Mouse (Mus musculus) myocyte (in vitro differentiated cells): ENCODE measurements around the gene Trmt10a. TPM values are rescaled to one million over a fixed set of nuclear protein-coding genes. Genes with fewer than 3 reads are reported as not detected.

Experiments
- H3K27me3 ChIP-seq: one replicate; pipeline ENCODE4 v1.6.1; 2011; ENCODE audit not compliant: control insufficient read depth, insufficient read depth, insufficient read length
- H3K36me3 ChIP-seq: one replicate; pipeline ENCODE4 v1.6.1; 2011; ENCODE audit not compliant: control insufficient read depth, insufficient read depth
- H3K4me2 ChIP-seq: one replicate; pipeline ENCODE4 v1.6.1; 2011; ENCODE audit warnings: low read depth, control low read depth
- H3K4me3 ChIP-seq: one replicate; pipeline ENCODE4 v1.5.1; 2011; ENCODE audit warnings: mild to moderate bottlenecking, control low read depth, moderate library complexity
- H3K79me2 ChIP-seq: one replicate; pipeline ENCODE4 v1.6.1; 2011; ENCODE audit not compliant: control insufficient read depth, insufficient read depth
- H3ac ChIP-seq: one replicate; pipeline ENCODE4 v1.6.1; 2011; ENCODE audit not compliant: control insufficient read depth, insufficient read length
- CEBPB ChIP-seq: IDR thresholded peaks from 2 replicates; pipeline ENCODE4 v1.6.1; 2011; ENCODE audit warnings: mild to moderate bottlenecking, moderate library complexity; ENCODE audit not compliant: poor library complexity, insufficient read depth, severe bottlenecking
- E2F4 ChIP-seq: IDR thresholded peaks from one replicate; pipeline ENCODE4 v1.6.1; 2011; ENCODE audit warnings: mild to moderate bottlenecking, control low read depth, moderate library complexity; ENCODE audit not compliant: insufficient read depth
- MYOD1 ChIP-seq, 3 experiments: IDR thresholded peaks; one replicate each; pipeline ENCODE4 v1.6.1; 2011; ENCODE audit warnings: control low read depth in 2 of 3, low read depth in 2 of 3, mild to moderate bottlenecking in 2 of 3, moderate library complexity in 1 of 3; ENCODE audit not compliant: insufficient read length in 2 of 3, control insufficient read depth in 1 of 3
- MYOG ChIP-seq, 3 experiments: IDR thresholded peaks; one replicate each; pipeline ENCODE4 v1.6.1; 2011; ENCODE audit warnings: control low read depth in 2 of 3, low read depth in 2 of 3, mild to moderate bottlenecking in 2 of 3; ENCODE audit not compliant: insufficient read length in 2 of 3, control insufficient read depth in 1 of 3, insufficient read depth in 1 of 3
- POLR2AphosphoS2 ChIP-seq: IDR thresholded peaks from one replicate; pipeline ENCODE4 v1.6.1; 2011; ENCODE audit warnings: low read depth, control low read depth; ENCODE audit not compliant: insufficient read length
- REST ChIP-seq: IDR thresholded peaks from one replicate; pipeline ENCODE4 v1.6.1; 2011; ENCODE audit warnings: mild to moderate bottlenecking, control low read depth, moderate library complexity; ENCODE audit not compliant: insufficient read depth, insufficient read length
- SRF ChIP-seq: IDR thresholded peaks from one replicate; pipeline ENCODE4 v1.6.1; 2011; ENCODE audit warnings: low read depth; ENCODE audit not compliant: control insufficient read depth, insufficient read length
- TCF12 ChIP-seq: IDR thresholded peaks from one replicate; pipeline ENCODE4 v1.6.1; 2011; ENCODE audit warnings: mild to moderate bottlenecking, control low read depth; ENCODE audit not compliant: poor library complexity, insufficient read depth, severe bottlenecking
- TCF3 ChIP-seq: IDR thresholded peaks from one replicate; pipeline ENCODE4 v1.6.1; 2011; ENCODE audit warnings: low read depth, control low read depth; ENCODE audit not compliant: insufficient read length
- USF1 ChIP-seq: IDR thresholded peaks from one replicate; pipeline ENCODE4 v1.6.1; 2011; ENCODE audit warnings: low read depth, mild to moderate bottlenecking, control low read depth, moderate library complexity
- polyA plus RNA-seq: library from polyadenylated mRNA; unstranded; fragments of >200 nt; fragmentation: generic; extraction: Trizol; gene quantifications from one replicate; pipeline ENCODE4 v1.2.1, GENCODE M21; 2012; ENCODE audit warnings: missing spikeins

The Trmt10a gene
- polyA plus RNA-seq, 1 experiment = 6.3 TPM

DNA sequence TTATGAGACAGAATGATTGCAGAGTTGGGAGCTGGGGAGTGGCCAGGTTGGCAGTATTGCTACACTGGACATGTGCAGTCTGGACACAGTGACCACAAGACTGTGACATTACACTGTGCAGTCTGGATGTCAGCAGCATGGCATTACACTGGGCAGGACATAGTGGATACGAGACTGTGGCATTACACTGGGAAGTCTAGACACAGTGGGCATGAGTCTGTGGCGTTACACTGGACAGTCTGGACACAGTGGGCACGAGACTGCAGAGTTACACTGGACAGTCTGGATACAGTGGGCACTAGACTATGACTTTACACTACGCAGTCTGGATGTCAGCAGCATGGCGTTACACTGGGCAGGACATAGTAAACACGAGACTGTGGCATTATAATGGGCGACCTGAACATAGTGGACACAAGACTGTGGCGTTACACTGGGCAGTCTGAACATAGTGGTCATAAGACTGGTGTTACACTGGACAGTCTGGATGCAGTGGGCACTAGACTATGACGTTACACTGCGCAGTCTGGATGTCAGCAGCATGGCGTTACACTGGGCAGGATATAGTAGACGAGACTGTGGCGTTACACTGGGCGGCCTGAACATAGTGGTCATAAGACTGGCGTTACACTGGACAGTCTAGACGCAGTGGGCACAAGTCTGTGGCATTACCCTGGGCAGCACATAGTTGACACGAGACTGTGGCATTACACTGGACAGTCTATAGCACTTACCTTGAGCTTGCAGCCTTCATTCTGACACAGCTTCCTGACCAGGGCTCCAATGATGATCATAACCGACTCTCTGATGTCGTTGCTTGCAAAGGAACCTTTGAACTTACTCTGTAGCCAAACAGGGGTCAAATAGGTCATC lies 32.1 kb upstream of the Trmt10a start:
- no peaks in the 10 kb centered on the region for H3K36me3 ChIP-seq
- no peak overlapping the region for H3K4me3 ChIP-seq
- no peak overlapping the region for H3ac ChIP-seq
- no peak overlapping the region for H3K4me2 ChIP-seq
- TF ChIP-seq REST (no peak), E2F4 (no peak), USF1 (no peak), CEBPB (no peak)
- H3K79me2 ChIP-seq = no peaks in the 10 kb centered on the region
- H3K27me3 ChIP-seq = no peaks in the 10 kb centered on the region

DNA sequence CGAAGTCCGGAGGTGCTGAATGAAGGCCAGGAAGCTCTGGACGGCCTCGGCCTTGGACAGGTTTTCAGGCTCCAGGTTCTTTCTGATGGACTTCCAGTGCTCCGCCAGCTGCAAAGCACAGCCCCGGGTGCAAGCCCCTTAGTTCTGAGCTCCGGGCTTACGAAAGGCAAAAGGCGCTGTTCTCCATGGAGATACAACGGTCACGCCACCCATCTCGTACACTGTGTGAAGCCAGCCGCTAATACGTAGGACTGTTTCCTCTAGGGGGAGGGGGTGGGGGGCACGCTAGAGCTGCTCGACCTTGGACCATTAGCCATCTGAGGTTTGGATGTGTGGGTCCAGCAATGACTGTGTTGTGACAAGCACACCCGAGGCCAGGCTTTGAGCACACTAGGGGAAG lies 29.1 kb upstream of the Trmt10a start:
- TF ChIP-seq USF1 (no peak), TCF12 (no peak), MYOG (IDR thresholded peaks at IDR 0.05; ENCODE audit: control insufficient read depth in 1 of 3, insufficient read depth in 1 of 3, insufficient read length in 2 of 3, low read depth in 2 of 3) (no peak), CEBPB (no peak), POLR2AphosphoS2 (no peak), MYOD1 (IDR thresholded peaks at IDR 0.05; ENCODE audit: control insufficient read depth in 1 of 3, insufficient read length in 2 of 3, low read depth in 2 of 3) (no peak), E2F4 (no peak)
- no peaks in the 10 kb centered on the region for H3K36me3 ChIP-seq
- H3ac ChIP-seq = no peak overlapping the region
- H3K27me3 ChIP-seq = no peaks in the 10 kb centered on the region
- no peaks in the 10 kb centered on the region for H3K79me2 ChIP-seq
- H3K4me3 ChIP-seq = no peak overlapping the region
- H3K4me2 ChIP-seq = no peak overlapping the region

DNA sequence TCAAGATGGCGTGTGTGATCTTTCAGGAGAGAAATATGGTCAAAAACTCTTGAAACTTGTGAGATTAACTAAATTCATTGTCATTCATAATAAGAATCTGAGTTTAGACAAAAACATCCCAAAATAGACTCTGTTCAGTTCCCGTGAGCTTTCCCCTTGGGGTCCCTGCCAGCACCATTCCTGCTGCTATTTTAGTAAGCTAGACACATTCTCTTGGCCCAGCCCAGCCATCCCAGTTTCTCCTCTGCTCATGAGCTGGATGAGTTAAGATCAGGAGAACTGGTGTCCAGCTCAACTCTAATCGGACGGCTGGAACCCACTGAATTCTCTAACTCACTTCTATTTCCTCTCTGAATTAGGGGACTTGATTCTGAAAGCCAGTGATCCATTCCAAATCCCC lies 26.4 kb upstream of the Trmt10a start:
- Histone ChIP-seq H3K36me3 (no peaks in the 10 kb centered on the region), H3K27me3 (no peaks in the 10 kb centered on the region), H3K79me2 (no peaks in the 10 kb centered on the region), H3ac (no peak overlapping the region), H3K4me2 (no peak overlapping the region), H3K4me3 (no peak overlapping the region)
- TF ChIP-seq TCF3 (no peak), TCF12 (no peak), REST (no peak), CEBPB (no peak)

DNA sequence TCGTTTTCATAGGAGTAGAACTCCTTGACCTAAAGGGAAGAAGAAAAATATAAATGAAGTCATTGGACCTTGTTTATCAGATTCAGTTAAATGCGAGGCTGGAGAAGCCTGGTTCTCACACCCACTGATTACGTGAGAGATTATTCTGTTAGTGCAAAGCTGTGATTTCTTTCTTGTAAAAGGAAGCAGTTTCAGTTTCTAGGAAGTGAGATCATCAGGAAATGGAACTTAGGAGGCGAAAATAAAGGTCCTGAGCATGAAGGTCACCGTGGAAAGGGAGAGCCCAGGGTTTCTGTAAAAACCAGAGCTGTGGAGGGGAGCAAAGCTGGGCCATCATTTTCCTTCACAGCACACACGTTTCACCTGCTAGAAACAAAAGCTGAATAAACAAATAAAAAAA lies 24.9 kb upstream of the Trmt10a start:
- Histone ChIP-seq H3K36me3 (no peaks in the 10 kb centered on the region), H3K4me2 (peak overlapping the region; percentile 66), H3K4me3 (no peak overlapping the region), H3ac (no peak overlapping the region), H3K79me2 (no peaks in the 10 kb centered on the region), H3K27me3 (no peaks in the 10 kb centered on the region)
- TF ChIP-seq MYOD1 (IDR thresholded peaks at IDR 0.05; ENCODE audit: control insufficient read depth in 1 of 3, insufficient read length in 2 of 3, low read depth in 2 of 3) = no peak
- no peak for TF ChIP-seq SRF
- no peak for TF ChIP-seq REST
- no peak for TF ChIP-seq MYOG (IDR thresholded peaks at IDR 0.05; ENCODE audit: control insufficient read depth in 1 of 3, insufficient read depth in 1 of 3, insufficient read length in 2 of 3, low read depth in 2 of 3)
- no peak for TF ChIP-seq E2F4

DNA sequence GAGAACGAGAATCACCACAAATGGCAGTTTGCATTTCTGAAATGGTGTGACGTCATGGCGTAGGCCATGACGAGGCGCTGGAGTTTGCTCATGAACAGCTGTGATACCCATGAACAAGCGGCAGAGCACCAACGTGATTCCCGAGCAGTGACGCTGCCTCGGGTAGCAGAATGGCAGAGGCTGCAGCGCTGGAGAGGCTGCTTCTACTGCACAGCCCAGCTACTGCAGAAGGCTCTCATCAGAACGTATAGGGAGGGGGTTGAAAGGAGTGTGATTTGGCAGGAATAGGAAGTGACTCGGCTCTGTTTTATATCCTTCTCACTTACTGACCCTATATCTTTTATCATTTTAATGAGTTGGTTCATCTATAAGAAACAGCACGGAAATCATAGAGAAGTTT lies 24.4 kb upstream of the Trmt10a start:
- H3K4me3 ChIP-seq = no peak overlapping the region
- no peaks in the 10 kb centered on the region for H3K79me2 ChIP-seq
- H3K4me2 ChIP-seq = peak overlapping the region; percentile 66
- no peaks in the 10 kb centered on the region for H3K36me3 ChIP-seq
- no peaks in the 10 kb centered on the region for H3K27me3 ChIP-seq
- TF ChIP-seq CEBPB (no peak), MYOD1 (IDR thresholded peaks at IDR 0.05; ENCODE audit: control insufficient read depth in 1 of 3, insufficient read length in 2 of 3, low read depth in 2 of 3) (peak in 1 of 3 experiments; percentile 41), MYOG (IDR thresholded peaks at IDR 0.05; ENCODE audit: control insufficient read depth in 1 of 3, insufficient read depth in 1 of 3, insufficient read length in 2 of 3, low read depth in 2 of 3) (peak in 1 of 3 experiments; percentile 59), SRF (no peak), USF1 (no peak), REST (no peak), POLR2AphosphoS2 (no peak)
- no peak overlapping the region for H3ac ChIP-seq
